Mouse (Mus musculus) midbrain, postnatal 0 days (tissue): ENCODE measurements at regions not wholly inside any gene's neighbourhood (a gene's known extent, or its start where the extent isn't known, plus 50 kb on each side); places are given as distances from the start of the nearest gene placed in this dataset.

Experiments used
- ATAC-seq: fragments of 200-750 bp; cut with Nextera tagmentation; 2 replicates; pipeline ENCODE4 v1.8.0; 2017; ENCODE audit warnings: moderate number of reproducible peaks, mild to moderate bottlenecking, moderate TSS enrichment, moderate library complexity; ENCODE audit not compliant: low FRiP score
- DNase-seq: peaks from one replicate; pipeline ENCODE4 v3.0.0-alpha.2; 2015; ENCODE audit warnings: low spot score
- H3K27ac ChIP-seq: fragments of 300-500 bp; sonication (generic); 2 replicates; pipeline ENCODE4 v1.5.1; 2014; ENCODE audit warnings: low read depth, mild to moderate bottlenecking, low read length, mixed read lengths
- H3K27me3 ChIP-seq: fragments of 300-500 bp; sonication (generic); 2 replicates; pipeline ENCODE4 v1.6.1; 2014; ENCODE audit warnings: low read length, control low read depth, mixed read lengths; ENCODE audit not compliant: insufficient read depth
- H3K36me3 ChIP-seq: fragments of 300-500 bp; sonication (generic); 2 replicates; pipeline ENCODE4 v1.6.1; 2014; ENCODE audit warnings: low read length, control low read depth, mixed read lengths; ENCODE audit not compliant: insufficient read depth
- H3K4me1 ChIP-seq: fragments of 300-500 bp; sonication (generic); 2 replicates; pipeline ENCODE4 v1.6.1; 2014; ENCODE audit warnings: mild to moderate bottlenecking, control low read depth, antibody characterized with exemption, low read length, mixed read lengths; ENCODE audit not compliant: insufficient read depth
- H3K4me2 ChIP-seq: fragments of 300-500 bp; sonication (generic); 2 replicates; pipeline ENCODE4 v1.6.1; 2014; ENCODE audit warnings: low read depth, mild to moderate bottlenecking, low read length, mixed read lengths; ENCODE audit not compliant: poor library complexity, severe bottlenecking
- H3K4me3 ChIP-seq: fragments of 300-500 bp; sonication (generic); 2 replicates; pipeline ENCODE4 v1.5.1; 2014; ENCODE audit warnings: low read depth, mild to moderate bottlenecking, low read length, moderate library complexity
- H3K9ac ChIP-seq: fragments of 300-500 bp; sonication (generic); replicated peaks from 2 replicates; pipeline ENCODE4 v1.6.1; 2014; ENCODE audit warnings: mild to moderate bottlenecking, low read length, moderate library complexity, mixed read lengths; ENCODE audit not compliant: poor library complexity, severe bottlenecking
- H3K9me3 ChIP-seq: fragments of 300-500 bp; sonication (generic); 2 replicates; pipeline ENCODE4 v1.6.1; 2016; ENCODE audit warnings: low read length, control low read depth
- CTCF ChIP-seq: IDR thresholded peaks from 2 replicates; pipeline ENCODE4 v1.5.1; 2016; ENCODE audit warnings: antibody characterized with exemption, mild to moderate bottlenecking
- WGBS: fragments of 180-500 bp; shearing (Covaris S2); extraction: QIAGEN DNeasy Blood & Tissue Kit; methylation state at CpG from one replicate; pipeline ENCODE4 v1.1.7; 2014; 5-methylcytosine and 5-hydroxymethylcytosine counted together

- no peak overlapping the region for H3K4me2 ChIP-seq
- H3K9ac ChIP-seq: no peak overlapping the region
- no peak for DNase-seq
- no peak overlapping the region for H3K27ac ChIP-seq
- H3K36me3 ChIP-seq: no peaks in the 10 kb centered on the region
- TF ChIP-seq CTCF: no peak
- H3K9me3 ChIP-seq: no peaks in the 10 kb centered on the region
- no peaks in the 10 kb centered on the region for H3K27me3 ChIP-seq
- no peak for ATAC-seq
- H3K4me3 ChIP-seq: no peak overlapping the region
- 81% methylated on average over 11 of the region's 11 CpGs for WGBS
- no peaks in the 10 kb centered on the region for H3K4me1 ChIP-seq
Measured at GRCm38 (mm10) chr13:48336602-48337001, 75.6 kb downstream of the Id4 start.

GRCm38 (mm10) chr13:48338561-48338960 is 77.5 kb downstream of the Id4 start:
- H3K4me1 ChIP-seq: no peaks in the 10 kb centered on the region
- no peaks in the 10 kb centered on the region for H3K27me3 ChIP-seq
- no peak overlapping the region for H3K9ac ChIP-seq
- WGBS: 67% methylated on average over 6 of the region's 6 CpGs
- no peak overlapping the region for H3K4me3 ChIP-seq
- H3K9me3 ChIP-seq: no peaks in the 10 kb centered on the region
- TF ChIP-seq CTCF: no peak
- no peak for DNase-seq
- no peak for ATAC-seq
- no peak overlapping the region for H3K27ac ChIP-seq
- no peak overlapping the region for H3K4me2 ChIP-seq
- H3K36me3 ChIP-seq: no peaks in the 10 kb centered on the region

- Histone ChIP-seq H3K27ac (no peak overlapping the region), H3K9ac (no peak overlapping the region), H3K9me3 (no peaks in the 10 kb centered on the region), H3K4me1 (0 out of 2 replicates have a peak, but pooled peaks cover 2% of the 10 kb centered on the region), H3K36me3 (no peaks in the 10 kb centered on the region), H3K4me2 (no peak overlapping the region), H3K4me3 (no peak overlapping the region), H3K27me3 (no peaks in the 10 kb centered on the region)
- no peak for TF ChIP-seq CTCF
- peak; percentile 36 for DNase-seq
- 44% methylated on average over 9 of the region's 9 CpGs for WGBS
- ATAC-seq: no peak
Measured at GRCm38 (mm10) chr13:48350124-48350523, 89.1 kb downstream of the Id4 start.

GRCm38 (mm10) chr13:48350955-48351354 is 89.9 kb downstream of the Id4 start:
- Histone ChIP-seq H3K27ac (no peak overlapping the region), H3K4me2 (no peak overlapping the region), H3K9me3 (no peaks in the 10 kb centered on the region), H3K4me3 (no peak overlapping the region), H3K27me3 (no peaks in the 10 kb centered on the region), H3K36me3 (no peaks in the 10 kb centered on the region), H3K4me1 (0 out of 2 replicates have a peak, but pooled peaks cover 2% of the 10 kb centered on the region), H3K9ac (no peak overlapping the region)
- no peak for ATAC-seq
- WGBS: 21% methylated on average over 11 of the region's 11 CpGs
- DNase-seq: no peak
- 0 out of 2 replicates have a peak, but pooled peaks have one; percentile 9 for TF ChIP-seq CTCF

GRCm38 (mm10) chr13:48357118-48357517 is 96.1 kb downstream of the Id4 start:
- H3K27ac ChIP-seq: no peak overlapping the region
- no peak overlapping the region for H3K4me3 ChIP-seq
- WGBS: 81% methylated on average over 1 of the region's 1 CpGs
- H3K27me3 ChIP-seq: no peaks in the 10 kb centered on the region
- no peaks in the 10 kb centered on the region for H3K4me1 ChIP-seq
- H3K4me2 ChIP-seq: no peak overlapping the region
- DNase-seq: peak; percentile 55
- H3K36me3 ChIP-seq: no peaks in the 10 kb centered on the region
- TF ChIP-seq CTCF: no peak
- H3K9me3 ChIP-seq: no peaks in the 10 kb centered on the region
- no peak for ATAC-seq
- H3K9ac ChIP-seq: no peak overlapping the region

- 77% methylated on average over 7 of the region's 7 CpGs for WGBS
- DNase-seq: peak; percentile 70
- no peaks in the 10 kb centered on the region for H3K9me3 ChIP-seq
Measured at GRCm38 (mm10) chr13:48357640-48358039, 96.6 kb downstream of the Id4 start.

More at GRCm38 (mm10) chr13:48357640-48358039, 96.6 kb downstream of the Id4 start:
- no peak overlapping the region for H3K9ac ChIP-seq
- no peaks in the 10 kb centered on the region for H3K4me1 ChIP-seq
- TF ChIP-seq CTCF: no peak
- no peak overlapping the region for H3K4me2 ChIP-seq
- no peak overlapping the region for H3K27ac ChIP-seq
- no peak for ATAC-seq
- H3K27me3 ChIP-seq: no peaks in the 10 kb centered on the region
- no peak overlapping the region for H3K4me3 ChIP-seq
- no peaks in the 10 kb centered on the region for H3K36me3 ChIP-seq
